Mouse (Mus musculus): Measurements from ENCODE around the gene Grip1. TPM values are rescaled to one million over a fixed set of nuclear protein-coding genes. Genes with fewer than 3 reads are reported as not detected.

Grip1 gene
- polyA plus RNA-seq, 1 experiment from 2014 or later: 4.4 TPM

GRCm38 (mm10) chr10:119927963-119928362 is 474.3 kb downstream of the Grip1 start:
- 83% methylated on average over 5 of the region's 5 CpGs for WGBS
- no peak for DNase-seq (ENCODE audit: low spot score)
- H3K36me3 ChIP-seq: no peaks in the 10 kb centered on the region

GRCm38 (mm10) chr10:119928921-119929320 is 475.3 kb downstream of the Grip1 start:
- H3K27me3 ChIP-seq (ENCODE audit: insufficient read depth, poor library complexity, severe bottlenecking): no peaks in the 10 kb centered on the region
- no peak for DNase-seq (ENCODE audit: low spot score)
- no peak overlapping the region for H3K4me3 ChIP-seq
- no peaks in the 10 kb centered on the region for H3K4me1 ChIP-seq
- no peaks in the 10 kb centered on the region for H3K9me3 ChIP-seq
- 88% methylated on average over 2 of the region's 2 CpGs for WGBS
- H3K27ac ChIP-seq: no peak overlapping the region
- no peaks in the 10 kb centered on the region for H3K36me3 ChIP-seq

More at GRCm38 (mm10) chr10:119927963-119928362, 474.3 kb downstream of the Grip1 start:
- Histone ChIP-seq H3K4me3 (no peak overlapping the region), H3K4me1 (no peaks in the 10 kb centered on the region), H3K27ac (no peak overlapping the region), H3K9me3 (no peaks in the 10 kb centered on the region), H3K27me3 (ENCODE audit: insufficient read depth, poor library complexity, severe bottlenecking) (no peaks in the 10 kb centered on the region)

GRCm38 (mm10) chr10:119932794-119933193 is 479.2 kb downstream of the Grip1 start:
- no peak overlapping the region for H3K4me3 ChIP-seq
- H3K9me3 ChIP-seq: no peaks in the 10 kb centered on the region
- H3K36me3 ChIP-seq: no peaks in the 10 kb centered on the region
- WGBS: 48% methylated on average over 4 of the region's 4 CpGs
- H3K27ac ChIP-seq: no peak overlapping the region
- DNase-seq (ENCODE audit: low spot score): no peak
- no peaks in the 10 kb centered on the region for H3K27me3 ChIP-seq (ENCODE audit: insufficient read depth, poor library complexity, severe bottlenecking)
- H3K4me1 ChIP-seq: no peaks in the 10 kb centered on the region

- no peak for DNase-seq (ENCODE audit: low spot score)
- Histone ChIP-seq H3K4me3 (no peak overlapping the region), H3K4me1 (no peaks in the 10 kb centered on the region), H3K9me3 (no peaks in the 10 kb centered on the region), H3K27me3 (ENCODE audit: insufficient read depth, poor library complexity, severe bottlenecking) (no peaks in the 10 kb centered on the region), H3K36me3 (no peaks in the 10 kb centered on the region), H3K27ac (no peak overlapping the region)
- WGBS: 93% methylated on average over 5 of the region's 5 CpGs
These were observed 479.7 kb downstream of the Grip1 start for GRCm38 (mm10) chr10:119933362-119933761.

GRCm38 (mm10) chr10:119935231-119935630 is 481.6 kb downstream of the Grip1 start:
- no peak overlapping the region for H3K27ac ChIP-seq
- WGBS: 89% methylated on average over 6 of the region's 6 CpGs
- H3K36me3 ChIP-seq: no peaks in the 10 kb centered on the region
- H3K27me3 ChIP-seq (ENCODE audit: insufficient read depth, poor library complexity, severe bottlenecking): no peaks in the 10 kb centered on the region
- no peak for DNase-seq (ENCODE audit: low spot score)
- H3K4me3 ChIP-seq: no peak overlapping the region
- H3K4me1 ChIP-seq: no peaks in the 10 kb centered on the region
- H3K9me3 ChIP-seq: no peaks in the 10 kb centered on the region

GRCm38 (mm10) chr10:119937481-119937880 is 483.9 kb downstream of the Grip1 start:
- DNase-seq (ENCODE audit: low spot score): no peak
- no peaks in the 10 kb centered on the region for H3K36me3 ChIP-seq
- no peak overlapping the region for H3K4me3 ChIP-seq
- H3K27ac ChIP-seq: no peak overlapping the region
- no peaks in the 10 kb centered on the region for H3K9me3 ChIP-seq
- H3K27me3 ChIP-seq (ENCODE audit: insufficient read depth, poor library complexity, severe bottlenecking): no peaks in the 10 kb centered on the region
- no peaks in the 10 kb centered on the region for H3K4me1 ChIP-seq
- 83% methylated on average over 16 of the region's 16 CpGs for WGBS

- Histone ChIP-seq H3K27ac (no peak overlapping the region), H3K27me3 (ENCODE audit: insufficient read depth, poor library complexity, severe bottlenecking) (no peaks in the 10 kb centered on the region), H3K36me3 (no peaks in the 10 kb centered on the region), H3K9me3 (no peaks in the 10 kb centered on the region), H3K4me1 (no peaks in the 10 kb centered on the region), H3K4me3 (no peak overlapping the region)
- no peak for DNase-seq (ENCODE audit: low spot score)
- 85% methylated on average over 8 of the region's 8 CpGs for WGBS
These were observed 490.3 kb downstream of the Grip1 start for GRCm38 (mm10) chr10:119943906-119944305.

GRCm38 (mm10) chr10:119951460-119951859 is 497.8 kb downstream of the Grip1 start:
- DNase-seq (ENCODE audit: low spot score): no peak
- H3K4me3 ChIP-seq: no peak overlapping the region
- WGBS: 76% methylated on average over 6 of the region's 6 CpGs
- H3K4me1 ChIP-seq: no peaks in the 10 kb centered on the region
- H3K9me3 ChIP-seq: no peaks in the 10 kb centered on the region
- H3K36me3 ChIP-seq: no peaks in the 10 kb centered on the region
- no peak overlapping the region for H3K27ac ChIP-seq
- no peaks in the 10 kb centered on the region for H3K27me3 ChIP-seq (ENCODE audit: insufficient read depth, poor library complexity, severe bottlenecking)

GRCm38 (mm10) chr10:119957260-119957955 is 503.8 kb downstream of the Grip1 start:
- H3K27ac ChIP-seq: no peak overlapping the region
- peaks cover 12% of the 10 kb centered on the region for H3K4me1 ChIP-seq
- no peaks in the 10 kb centered on the region for H3K36me3 ChIP-seq
- DNase-seq (ENCODE audit: low spot score): no peak
- 83% methylated on average over 17 of the region's 17 CpGs for WGBS
- H3K27me3 ChIP-seq (ENCODE audit: insufficient read depth, poor library complexity, severe bottlenecking): no peaks in the 10 kb centered on the region
- H3K9me3 ChIP-seq: no peaks in the 10 kb centered on the region
- H3K4me3 ChIP-seq: no peak overlapping the region

GRCm38 (mm10) chr10:119960915-119961314 is 507.3 kb downstream of the Grip1 start:
- no peaks in the 10 kb centered on the region for H3K36me3 ChIP-seq
- no peak for DNase-seq (ENCODE audit: low spot score)
- H3K27ac ChIP-seq: no peak overlapping the region
- WGBS: 24% methylated on average over 3 of the region's 3 CpGs
- no peak overlapping the region for H3K4me3 ChIP-seq
- no peaks in the 10 kb centered on the region for H3K9me3 ChIP-seq
- H3K4me1 ChIP-seq: peaks cover 12% of the 10 kb centered on the region
- H3K27me3 ChIP-seq (ENCODE audit: insufficient read depth, poor library complexity, severe bottlenecking): no peaks in the 10 kb centered on the region

- Histone ChIP-seq H3K9me3 (no peaks in the 10 kb centered on the region), H3K4me3 (no peak overlapping the region), H3K4me1 (peaks cover 8% of the 10 kb centered on the region), H3K36me3 (no peaks in the 10 kb centered on the region), H3K27ac (no peak overlapping the region), H3K27me3 (ENCODE audit: insufficient read depth, poor library complexity, severe bottlenecking) (no peaks in the 10 kb centered on the region)
- no peak for DNase-seq (ENCODE audit: low spot score)
- 64% methylated on average over 8 of the region's 8 CpGs for WGBS
These were observed 512.7 kb downstream of the Grip1 start for GRCm38 (mm10) chr10:119966321-119966720.

GRCm38 (mm10) chr10:119979396-119979795 is 525.8 kb downstream of the Grip1 start:
- peak overlapping the region; percentile 59; the same call in 1 of the 2 replicates for H3K27ac ChIP-seq
- no peaks in the 10 kb centered on the region for H3K9me3 ChIP-seq
- no peak for DNase-seq (ENCODE audit: low spot score)
- no peaks in the 10 kb centered on the region for H3K36me3 ChIP-seq
- H3K4me1 ChIP-seq: peaks cover 8% of the 10 kb centered on the region; the same call in 1 of the 2 replicates
- no peaks in the 10 kb centered on the region for H3K27me3 ChIP-seq (ENCODE audit: insufficient read depth, poor library complexity, severe bottlenecking)
- H3K4me3 ChIP-seq: peak overlapping the region; percentile 47
- WGBS: 35% methylated on average over 8 of the region's 8 CpGs

- 28% methylated on average over 11 of the region's 11 CpGs for WGBS
- H3K4me3 ChIP-seq: peak overlapping the region; percentile 47
These were observed 526.4 kb downstream of the Grip1 start for GRCm38 (mm10) chr10:119980032-119980431.

GRCm38 (mm10) chr10:119984299-119984698 is 530.7 kb downstream of the Grip1 start:
- Histone ChIP-seq H3K9me3 (no peaks in the 10 kb centered on the region), H3K4me3 (no peak overlapping the region), H3K27me3 (ENCODE audit: insufficient read depth, poor library complexity, severe bottlenecking) (no peaks in the 10 kb centered on the region), H3K27ac (no peak overlapping the region), H3K36me3 (no peaks in the 10 kb centered on the region; the same call in 1 of the 2 replicates), H3K4me1 (peaks cover 7% of the 10 kb centered on the region; the same call in 1 of the 2 replicates)
- no peak for DNase-seq (ENCODE audit: low spot score)
- WGBS: 89% methylated on average over 9 of the region's 9 CpGs

More at GRCm38 (mm10) chr10:119980032-119980431, 526.4 kb downstream of the Grip1 start:
- H3K36me3 ChIP-seq: no peaks in the 10 kb centered on the region
- peaks cover 8% of the 10 kb centered on the region; the same call in 1 of the 2 replicates for H3K4me1 ChIP-seq
- H3K27ac ChIP-seq: peak overlapping the region; percentile 82
- no peaks in the 10 kb centered on the region for H3K9me3 ChIP-seq
- H3K27me3 ChIP-seq (ENCODE audit: insufficient read depth, poor library complexity, severe bottlenecking): no peaks in the 10 kb centered on the region
- DNase-seq (ENCODE audit: low spot score): no peak
